Mouse (Mus musculus): ENCODE results near the gene Vmn1r74.
"Not testable (repeated sequence)": the region's sequence is repeated elsewhere in the genome, so short reads cannot be mapped to it uniquely, and the experiment has no call there.

The Vmn1r74 gene

DNA sequence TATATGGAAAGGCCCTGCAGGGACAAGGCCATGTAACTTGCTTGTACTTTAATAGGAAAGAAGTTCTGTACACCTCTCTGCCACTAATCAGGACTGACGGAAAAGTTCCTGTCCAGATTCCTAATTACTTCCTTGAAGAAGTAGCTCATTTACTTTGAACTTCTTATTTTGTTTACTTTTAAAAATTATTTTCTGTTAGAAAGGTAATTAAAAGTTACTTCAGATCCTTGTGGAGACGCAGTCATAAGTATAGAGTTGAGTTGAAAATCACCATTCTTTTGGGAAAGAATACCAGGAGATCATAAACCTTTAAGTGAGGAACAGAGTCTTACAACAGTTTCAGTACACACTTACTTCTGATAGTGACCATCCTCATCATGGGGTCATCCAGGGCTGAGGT is at the start of gene Vmn1r74:
Gene Vmn1r74 (plus strand): TSS at position 301 of the 400 bp plus-strand sequence.
- DNase-seq (ENCODE audit: extremely low read depth, low read depth): no peak

DNA sequence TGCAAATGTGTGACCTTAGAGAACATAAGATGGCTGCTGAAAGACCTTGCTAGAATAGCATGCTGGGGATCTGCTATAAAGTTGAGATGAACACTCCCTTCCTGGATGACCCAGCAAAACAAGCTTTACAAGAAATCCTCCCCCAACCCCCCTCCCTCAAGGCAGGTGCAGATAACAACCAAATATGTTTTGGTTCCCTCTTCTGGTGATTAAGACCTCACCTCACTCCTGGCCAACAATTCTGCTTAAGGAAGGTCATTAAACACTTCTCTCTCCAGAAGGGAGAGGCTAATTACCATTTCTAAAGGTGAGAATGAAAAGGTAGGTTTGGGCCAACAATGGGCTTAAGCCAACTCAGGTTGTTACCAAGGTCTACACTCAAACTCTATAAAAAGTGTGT is 20.0 kb upstream of the Vmn1r74 start:
- DNase-seq (ENCODE audit: extremely low read depth, low read depth): no peak

DNA sequence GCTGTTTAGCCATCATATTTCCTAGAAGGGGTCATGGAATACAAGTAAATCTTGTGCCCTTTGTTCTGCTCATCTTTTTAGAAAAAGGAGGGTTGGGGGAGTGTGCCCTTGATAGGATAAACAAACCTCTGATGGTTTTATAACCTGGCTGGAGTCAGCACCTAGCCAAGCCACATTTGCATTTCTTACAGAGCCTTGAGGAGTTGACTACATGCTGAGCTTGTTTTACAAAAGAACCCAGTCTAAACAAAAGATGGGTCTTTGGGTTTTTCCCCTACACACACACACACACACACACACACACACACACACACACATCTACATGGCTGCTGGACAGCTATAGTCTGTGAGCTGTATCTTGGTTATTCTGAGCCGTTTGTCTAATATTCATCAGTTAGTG is 11.6 kb upstream of the Vmn1r74 start:
- no peak for DNase-seq (ENCODE audit: extremely low read depth, low read depth)

DNA sequence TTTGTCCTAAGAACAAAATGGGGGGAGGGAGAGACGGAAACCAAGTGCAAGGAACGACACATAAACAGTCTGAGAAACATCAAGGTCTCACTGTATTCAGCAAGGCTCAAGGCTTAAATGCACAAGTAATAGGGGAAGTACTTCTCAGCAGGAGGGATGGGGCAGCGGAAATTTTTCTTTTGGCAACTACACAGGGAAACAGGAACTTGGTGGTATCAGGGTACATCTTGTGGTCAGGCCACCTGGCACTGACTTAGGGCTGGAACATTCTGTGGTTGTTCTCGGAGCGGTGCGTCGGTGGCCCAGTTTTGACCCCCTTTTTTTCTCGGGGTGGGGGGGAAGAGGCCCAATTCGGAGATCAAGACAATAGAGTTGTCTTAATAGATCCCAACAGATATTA is 10.5 kb upstream of the Vmn1r74 start:
- not testable (repeated sequence) for DNase-seq (ENCODE audit: extremely low read depth, low read depth)

DNA sequence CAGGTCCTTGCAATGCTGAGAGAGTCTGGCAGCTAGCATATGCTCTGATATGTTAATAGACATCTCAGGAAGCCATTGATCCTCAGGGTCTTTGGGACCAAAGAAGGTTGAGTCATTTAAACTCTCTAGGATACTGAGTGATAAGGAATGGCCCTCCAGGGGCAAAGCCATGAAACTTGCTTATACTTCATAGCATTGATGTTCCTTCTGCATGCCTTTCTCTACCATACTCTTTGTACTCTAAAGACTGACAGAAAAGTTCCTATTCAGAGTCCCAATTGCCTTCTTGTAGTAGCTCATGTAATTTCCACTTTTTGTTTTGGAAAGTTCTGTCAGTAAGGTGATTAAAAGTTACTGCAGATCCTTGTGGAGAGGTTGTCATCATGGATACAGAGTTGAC is 40.5 kb downstream of the Vmn1r74 start, which contains the start of gene Vmn1r75:
Gene Vmn1r75 (plus strand): TSS at position 301 of the 400 bp plus-strand sequence.
- DNase-seq (ENCODE audit: extremely low read depth, low read depth): no peak

Data from MEL-GATA-1-ER (cell line).